Mouse (Mus musculus) right cerebral cortex, postnatal 10 days (tissue): ENCODE measurements around the gene Map2k1.
A peak's percentile ranks its signal among the peaks of the same experiment; 100 is the strongest.

Experiments
- DNase-seq, 2 experiments: peaks; one replicate each; pipeline ENCODE4 v3.0.0; 2021; ENCODE audit warnings: low spot score in 2 of 2

The Map2k1 gene

GRCm38 (mm10) chr9:64250111-64250730 lies 3.2 kb downstream of the Map2k1 start:
- DNase-seq = no peak

GRCm38 (mm10) chr9:64249371-64249770 lies 4.1 kb downstream of the Map2k1 start:
- DNase-seq = no peak

- no peak for DNase-seq
These were observed 11.0 kb downstream of the Map2k1 start for GRCm38 (mm10) chr9:64242381-64242831.

- no peak for DNase-seq
These were observed 12.8 kb downstream of the Map2k1 start for GRCm38 (mm10) chr9:64240681-64241080.

GRCm38 (mm10) chr9:64240116-64240515 lies 13.3 kb downstream of the Map2k1 start:
- DNase-seq = no peak

- no peak for DNase-seq
These were observed 17.4 kb downstream of the Map2k1 start for GRCm38 (mm10) chr9:64236056-64236455.

GRCm38 (mm10) chr9:64234768-64235435 lies 18.5 kb downstream of the Map2k1 start, which contains the start of gene Uchl4:
Gene Uchl4 (plus strand): TSS chr9:64235201.
- peak in 1 of 2 experiments; percentile 16 for DNase-seq

GRCm38 (mm10) chr9:64233656-64234055 lies 19.8 kb downstream of the Map2k1 start:
- DNase-seq = no peak

- no peak for DNase-seq
These were observed 21.0 kb downstream of the Map2k1 start for GRCm38 (mm10) chr9:64232257-64232957.

GRCm38 (mm10) chr9:64231674-64232073 lies 21.8 kb downstream of the Map2k1 start:
- no peak for DNase-seq

GRCm38 (mm10) chr9:64231171-64231570 lies 22.3 kb downstream of the Map2k1 start:
- peak; percentile 46 to 57 for DNase-seq

- peak in 1 of 2 experiments; percentile 61 for DNase-seq
These were observed 24.5 kb downstream of the Map2k1 start for GRCm38 (mm10) chr9:64228972-64229371.

GRCm38 (mm10) chr9:64227736-64228135 lies 25.7 kb downstream of the Map2k1 start:
- peak in 1 of 2 experiments; percentile 34 for DNase-seq

GRCm38 (mm10) chr9:64225805-64226204 lies 27.6 kb downstream of the Map2k1 start:
- no peak for DNase-seq

GRCm38 (mm10) chr9:64222098-64222497 lies 31.3 kb downstream of the Map2k1 start:
- DNase-seq = no peak

- no peak for DNase-seq
These were observed 32.0 kb downstream of the Map2k1 start for GRCm38 (mm10) chr9:64221480-64221879.

- no peak for DNase-seq
These were observed 32.8 kb downstream of the Map2k1 start for GRCm38 (mm10) chr9:64220603-64221002.

- DNase-seq = no peak
These were observed 33.5 kb downstream of the Map2k1 start for GRCm38 (mm10) chr9:64219772-64220420.

- no peak for DNase-seq
These were observed 34.1 kb downstream of the Map2k1 start for GRCm38 (mm10) chr9:64219305-64219704.

- no peak for DNase-seq
These were observed 35.5 kb downstream of the Map2k1 start for GRCm38 (mm10) chr9:64217887-64218286.

- no peak for DNase-seq
These were observed 36.8 kb downstream of the Map2k1 start for GRCm38 (mm10) chr9:64216641-64217040.

- DNase-seq = no peak
These were observed 37.3 kb downstream of the Map2k1 start for GRCm38 (mm10) chr9:64216090-64216489.
